Mouse (Mus musculus): ENCODE results near the gene Hspa2.

Gene Hspa2

GRCm38 (mm10) chr12:76377059-76377458 lies 26.9 kb upstream of the Hspa2 start:
- DNase-seq (ENCODE audit: low read depth in 2 of 2, low spot score in 2 of 2): no peak

DNA sequence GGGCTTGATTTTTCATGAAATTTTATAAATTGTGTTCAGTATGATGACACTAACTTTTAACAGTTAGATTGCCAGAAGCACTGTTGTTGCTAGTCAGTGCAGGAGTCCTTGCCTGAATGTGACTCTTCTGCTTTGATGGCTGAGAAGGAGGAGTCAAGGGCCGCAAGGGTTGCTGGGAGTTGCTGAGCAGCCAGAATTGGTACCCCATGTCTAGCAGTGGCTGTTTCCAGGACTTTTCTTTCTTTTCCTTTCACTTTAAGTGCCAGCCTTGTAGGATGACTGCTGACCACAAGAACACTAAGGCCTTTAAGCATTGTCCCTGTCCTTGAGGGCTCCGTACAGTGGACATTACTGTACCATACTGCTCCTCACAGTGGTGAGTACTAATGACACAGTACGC lies 26.2 kb upstream of the Hspa2 start:
- DNase-seq (ENCODE audit: low read depth in 2 of 2, low spot score in 2 of 2): no peak

DNA sequence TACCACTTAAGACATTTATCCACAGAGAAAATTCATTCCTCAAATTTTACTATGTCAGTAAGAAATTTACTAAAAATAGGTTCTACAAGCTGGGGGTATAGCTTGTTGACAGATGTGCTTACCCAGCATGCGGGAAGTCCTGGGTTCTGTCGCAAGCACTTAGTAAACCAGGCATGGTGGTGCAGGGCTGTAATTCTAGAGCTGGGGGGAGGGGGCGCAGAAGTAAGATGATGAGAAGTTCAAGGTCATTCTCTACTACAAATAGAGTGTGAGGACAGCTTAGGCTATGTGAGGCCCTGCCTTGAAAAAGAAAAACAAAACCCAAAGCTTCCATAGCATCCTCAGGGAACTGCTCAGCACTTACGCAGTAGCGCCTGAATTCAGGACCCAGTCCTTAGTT lies 25.4 kb upstream of the Hspa2 start:
- DNase-seq (ENCODE audit: low read depth in 2 of 2, low spot score in 2 of 2): no peak

GRCm38 (mm10) chr12:76380151-76380550 lies 23.8 kb upstream of the Hspa2 start:
- no peak for DNase-seq (ENCODE audit: low read depth in 2 of 2, low spot score in 2 of 2)

GRCm38 (mm10) chr12:76385342-76385741 lies 18.6 kb upstream of the Hspa2 start:
- DNase-seq (ENCODE audit: low read depth in 2 of 2, low spot score in 2 of 2): no peak

DNA sequence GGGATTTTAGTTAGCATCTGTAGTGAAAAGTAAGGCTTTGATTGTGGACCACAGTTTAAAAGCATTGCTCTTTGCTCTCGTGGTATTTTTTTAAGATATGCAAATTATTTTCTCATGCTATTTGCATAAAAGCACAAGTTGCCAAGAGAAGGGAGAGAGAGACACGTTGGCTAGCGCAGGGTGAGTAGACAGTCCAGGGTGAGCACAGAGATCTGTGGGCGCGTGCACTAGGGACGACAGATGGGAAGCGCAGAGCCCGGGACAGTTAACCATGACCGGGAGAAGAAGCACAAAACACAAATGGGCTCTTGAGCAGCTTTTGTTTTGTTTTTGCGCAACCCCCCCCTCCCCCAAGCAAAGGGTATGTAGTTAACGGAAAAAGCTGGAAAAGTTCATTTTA lies 15.2 kb upstream of the Hspa2 start:
- no peak for DNase-seq (ENCODE audit: low read depth in 2 of 2, low spot score in 2 of 2)

DNA sequence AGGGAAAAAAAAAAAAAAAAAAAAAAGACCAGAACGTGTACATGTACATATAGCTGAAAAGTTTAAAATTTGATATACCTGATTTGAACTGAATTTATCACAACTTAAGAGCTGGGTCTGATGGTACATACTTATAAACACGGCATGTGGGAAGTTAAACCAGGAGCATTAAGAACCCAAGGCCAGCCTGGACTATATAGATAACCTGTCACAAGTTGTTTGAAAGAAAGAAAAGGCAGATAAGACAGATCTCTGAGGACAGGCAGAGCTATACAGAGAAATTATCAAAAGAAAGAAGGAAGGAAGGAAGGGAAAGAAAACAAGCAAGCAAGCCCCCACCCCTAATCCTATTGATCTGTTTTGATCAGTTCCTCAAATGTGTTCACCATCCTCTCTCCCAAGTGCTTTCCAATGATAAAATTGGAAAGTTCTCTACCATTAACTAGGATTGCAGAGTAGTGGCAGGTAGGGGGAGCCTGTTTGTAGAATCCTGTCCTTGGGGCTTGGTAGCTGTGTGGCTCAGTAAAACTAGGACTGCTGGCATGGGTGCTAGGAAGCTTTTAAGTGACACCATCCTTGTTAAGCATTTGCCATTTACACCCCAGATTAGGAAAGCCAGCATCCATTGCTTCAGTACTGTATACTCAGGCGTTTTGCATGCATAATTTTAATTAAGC lies 12.2 kb upstream of the Hspa2 start:
- DNase-seq (ENCODE audit: low read depth in 2 of 2, low spot score in 2 of 2): no peak

DNA sequence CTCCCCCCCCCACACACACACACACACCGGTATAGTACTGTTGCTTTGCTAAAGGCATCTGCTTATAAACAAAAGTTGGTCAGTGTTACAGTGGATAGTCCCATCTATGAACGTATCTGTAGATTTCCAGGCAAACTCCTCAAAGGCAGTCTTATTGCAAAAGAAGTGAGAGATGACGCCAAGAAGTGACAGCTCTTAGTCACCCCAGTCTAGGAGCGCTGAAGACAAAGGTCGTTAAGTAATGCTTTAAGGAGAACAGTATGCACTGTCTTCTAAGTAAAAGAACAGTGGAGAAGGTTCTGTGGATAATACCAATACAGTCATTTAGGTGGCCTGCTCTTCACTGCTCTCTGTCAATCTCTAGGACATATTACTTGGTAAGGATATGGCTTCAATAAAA lies 11.0 kb upstream of the Hspa2 start:
- DNase-seq (ENCODE audit: low read depth in 2 of 2, low spot score in 2 of 2): no peak

GRCm38 (mm10) chr12:76397281-76397680 lies 6.7 kb upstream of the Hspa2 start:
- no peak for DNase-seq (ENCODE audit: low read depth in 2 of 2, low spot score in 2 of 2)

DNA sequence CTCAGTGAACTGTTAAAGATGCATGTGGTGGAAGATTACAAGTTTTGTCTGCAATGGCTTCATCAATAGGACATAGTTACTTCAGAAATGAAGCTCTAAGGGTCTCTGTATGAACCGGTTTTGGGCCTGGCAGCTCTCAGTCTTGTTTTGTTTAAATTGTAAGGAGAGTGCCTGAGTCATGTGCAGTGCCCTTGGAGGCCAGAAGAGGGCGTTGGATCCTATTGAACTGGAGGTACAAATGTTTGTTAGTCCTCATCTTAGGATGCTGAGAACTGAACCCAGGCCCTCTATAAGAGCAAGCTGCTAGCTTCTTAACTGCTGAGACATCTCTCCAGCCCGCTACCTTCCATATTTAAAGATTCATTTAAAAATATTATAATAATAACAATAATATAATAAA lies 2.3 kb upstream of the Hspa2 start:
- DNase-seq (ENCODE audit: low read depth in 2 of 2, low spot score in 2 of 2): peak in 1 of 2 experiments; percentile 14

DNA sequence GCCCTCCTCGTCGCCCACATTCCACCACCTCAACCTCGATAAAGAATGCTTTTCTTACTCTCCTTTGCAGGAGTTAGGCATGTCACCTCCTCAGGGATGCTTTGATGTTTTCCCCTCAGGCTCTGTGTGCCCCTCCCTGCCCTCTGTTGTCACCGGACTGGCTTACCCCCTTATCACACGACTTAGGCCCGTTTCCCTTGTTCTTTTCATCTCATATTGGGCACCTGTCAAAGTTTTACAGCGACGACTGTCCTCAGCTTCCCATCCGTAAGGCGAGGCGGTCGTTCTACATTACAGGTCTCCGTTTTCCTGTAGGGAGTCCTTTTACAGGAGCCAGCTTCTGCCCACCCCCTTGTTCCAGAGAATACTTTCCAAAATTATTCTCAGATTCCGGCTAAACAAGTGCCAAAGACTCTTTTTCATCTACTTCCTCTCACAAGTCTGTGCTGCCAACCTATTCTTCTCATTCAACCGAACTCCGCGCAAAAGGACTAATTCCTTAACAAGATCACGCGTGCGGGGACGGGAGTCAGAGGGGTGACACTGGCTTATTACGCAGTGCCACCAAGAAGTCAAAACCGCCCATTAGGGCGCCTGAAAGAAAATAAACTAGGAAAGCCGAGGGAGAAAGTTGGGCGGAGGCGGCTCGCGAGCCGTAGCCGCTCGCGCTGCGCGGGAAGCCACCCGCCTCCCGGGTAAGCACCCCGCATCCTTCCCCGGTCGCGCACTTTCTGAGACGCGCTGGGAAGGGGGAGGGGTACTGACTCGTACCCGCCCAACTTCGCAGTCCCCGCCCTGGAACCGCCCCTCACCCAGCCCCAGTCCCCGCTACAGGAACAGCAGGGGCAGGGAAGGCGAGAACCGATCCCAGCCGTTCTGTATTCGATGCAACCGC lies 738 bp upstream of the Hspa2 start:
- no peak for DNase-seq (ENCODE audit: low read depth in 2 of 2, low spot score in 2 of 2)

DNA sequence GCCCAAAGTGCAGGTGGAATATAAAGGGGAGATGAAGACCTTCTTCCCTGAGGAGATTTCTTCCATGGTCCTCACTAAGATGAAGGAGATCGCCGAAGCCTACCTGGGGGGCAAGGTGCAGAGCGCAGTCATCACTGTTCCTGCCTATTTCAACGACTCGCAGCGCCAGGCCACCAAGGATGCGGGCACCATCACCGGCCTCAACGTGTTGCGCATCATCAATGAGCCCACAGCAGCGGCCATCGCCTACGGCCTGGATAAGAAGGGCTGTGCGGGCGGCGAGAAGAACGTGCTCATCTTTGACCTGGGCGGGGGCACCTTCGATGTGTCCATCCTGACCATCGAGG lies 833 bp downstream of the Hspa2 start:
- peak in 1 of 2 experiments; percentile 6 for DNase-seq (ENCODE audit: low read depth in 2 of 2, low spot score in 2 of 2)

DNA sequence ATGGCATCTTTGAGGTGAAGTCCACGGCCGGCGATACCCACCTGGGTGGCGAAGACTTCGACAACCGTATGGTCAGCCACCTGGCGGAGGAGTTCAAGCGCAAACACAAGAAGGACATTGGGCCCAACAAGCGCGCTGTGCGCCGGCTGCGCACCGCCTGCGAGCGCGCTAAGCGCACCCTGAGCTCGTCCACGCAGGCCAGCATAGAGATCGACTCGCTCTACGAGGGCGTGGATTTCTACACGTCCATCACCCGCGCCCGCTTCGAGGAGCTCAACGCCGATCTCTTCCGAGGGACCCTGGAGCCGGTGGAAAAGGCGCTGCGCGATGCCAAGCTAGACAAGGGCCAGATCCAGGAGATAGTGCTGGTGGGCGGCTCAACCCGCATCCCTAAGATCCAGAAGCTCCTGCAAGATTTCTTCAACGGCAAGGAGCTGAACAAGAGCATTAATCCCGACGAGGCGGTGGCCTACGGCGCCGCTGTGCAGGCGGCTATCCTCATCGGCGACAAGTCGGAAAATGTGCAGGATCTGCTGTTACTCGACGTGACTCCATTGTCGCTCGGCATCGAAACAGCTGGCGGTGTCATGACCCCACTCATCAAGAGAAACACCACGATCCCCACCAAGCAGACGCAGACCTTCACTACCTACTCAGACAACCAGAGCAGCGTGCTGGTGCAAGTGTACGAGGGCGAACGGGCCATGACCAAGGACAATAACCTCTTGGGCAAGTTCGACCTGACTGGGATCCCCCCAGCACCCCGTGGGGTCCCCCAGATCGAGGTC lies 1.4 kb downstream of the Hspa2 start:
- peak in 1 of 2 experiments; percentile 22 for DNase-seq (ENCODE audit: low read depth in 2 of 2, low spot score in 2 of 2)

DNA sequence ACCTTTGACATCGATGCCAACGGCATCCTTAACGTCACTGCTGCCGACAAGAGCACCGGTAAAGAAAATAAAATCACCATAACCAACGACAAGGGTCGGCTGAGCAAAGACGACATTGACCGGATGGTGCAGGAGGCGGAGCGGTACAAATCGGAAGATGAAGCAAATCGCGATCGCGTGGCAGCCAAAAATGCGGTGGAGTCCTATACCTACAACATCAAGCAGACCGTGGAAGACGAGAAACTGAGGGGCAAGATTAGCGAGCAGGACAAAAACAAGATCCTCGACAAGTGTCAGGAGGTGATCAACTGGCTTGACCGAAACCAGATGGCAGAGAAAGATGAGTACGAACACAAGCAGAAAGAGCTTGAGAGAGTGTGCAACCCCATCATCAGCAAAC lies 2.0 kb downstream of the Hspa2 start:
- DNase-seq (ENCODE audit: low read depth in 2 of 2, low spot score in 2 of 2): no peak

DNA sequence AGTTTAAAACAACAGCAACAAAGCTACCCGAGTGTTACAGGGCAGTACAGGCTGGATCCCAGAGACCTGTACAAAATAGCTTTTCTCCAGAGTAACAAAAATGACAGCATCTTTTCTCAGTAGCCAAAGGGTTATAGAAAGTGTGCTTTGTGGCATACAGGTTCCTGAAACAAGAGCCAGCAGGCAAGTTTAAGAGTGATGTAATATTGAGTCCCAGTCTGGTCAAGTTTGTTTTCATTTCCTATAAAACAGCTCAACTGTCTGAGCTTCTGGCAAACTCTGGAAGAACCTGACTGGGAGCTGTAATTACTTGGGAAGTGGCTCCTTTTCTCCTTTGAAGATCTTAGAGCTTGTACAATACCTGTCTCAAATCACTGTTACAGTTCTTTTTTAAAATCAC lies 3.2 kb downstream of the Hspa2 start:
- no peak for DNase-seq (ENCODE audit: low read depth in 2 of 2, low spot score in 2 of 2)

- DNase-seq (ENCODE audit: low read depth in 2 of 2, low spot score in 2 of 2): no peak
Observed at GRCm38 (mm10) chr12:76409166-76409565, 5.2 kb downstream of the Hspa2 start.

- no peak for DNase-seq (ENCODE audit: low read depth in 2 of 2, low spot score in 2 of 2)
Observed at GRCm38 (mm10) chr12:76415383-76416010, 11.5 kb downstream of the Hspa2 start.

- no peak for DNase-seq (ENCODE audit: low read depth in 2 of 2, low spot score in 2 of 2)
Observed at GRCm38 (mm10) chr12:76417433-76417854, 13.5 kb downstream of the Hspa2 start, which contains the start of gene Ppp1r36. Gene Ppp1r36, plus strand, starts transcription at chr12:76417538.

DNA sequence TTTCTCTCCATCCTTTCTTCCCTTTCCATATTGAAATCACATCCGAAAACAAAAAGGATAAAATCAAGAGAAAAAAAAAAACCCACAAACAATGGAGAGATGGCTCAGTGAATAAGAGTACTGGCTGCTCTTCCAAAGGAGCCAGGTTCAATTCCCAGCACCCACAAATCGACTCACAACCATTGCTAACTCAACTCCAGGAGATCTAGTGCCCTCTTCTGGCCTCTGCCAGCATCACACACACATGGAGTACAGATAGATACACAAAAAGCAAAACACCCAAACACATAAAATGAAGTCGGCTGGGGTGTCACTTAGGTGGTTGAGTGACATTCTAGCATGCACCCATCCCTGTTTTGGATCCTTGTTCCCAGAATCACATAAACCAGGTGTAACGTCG lies 14.4 kb downstream of the Hspa2 start:
- DNase-seq (ENCODE audit: low read depth in 2 of 2, low spot score in 2 of 2): no peak

GRCm38 (mm10) chr12:76425256-76425655 lies 21.3 kb downstream of the Hspa2 start:
- no peak for DNase-seq (ENCODE audit: low read depth in 2 of 2, low spot score in 2 of 2)

- no peak for DNase-seq (ENCODE audit: low read depth in 2 of 2, low spot score in 2 of 2)
Observed at GRCm38 (mm10) chr12:76427546-76427945, 23.6 kb downstream of the Hspa2 start.
